Mouse (Mus musculus): ENCODE results near the gene Tas1r2.

DNA sequence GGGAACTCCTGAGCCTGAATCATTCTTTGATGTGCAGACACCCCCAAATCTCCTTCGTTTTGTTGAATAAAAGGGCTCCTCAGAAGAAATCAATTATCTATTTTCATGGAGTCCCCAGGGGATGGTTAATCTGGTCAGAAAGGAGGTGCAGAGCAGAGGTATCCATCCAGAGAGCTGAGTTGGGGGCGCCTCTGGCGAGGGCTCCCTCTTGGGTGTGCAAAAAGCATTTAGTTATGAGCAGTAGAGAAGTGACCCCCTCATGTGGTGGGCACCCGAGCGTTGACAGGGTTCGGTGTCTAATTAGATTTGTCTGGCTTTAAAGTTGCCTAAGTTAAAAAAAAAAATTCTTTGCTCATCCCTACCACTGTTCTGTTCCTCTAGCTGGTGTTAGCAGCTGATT lies 42.4 kb upstream of the Tas1r2 start:
- TF ChIP-seq POLR2A (IDR thresholded peaks at IDR 0.05; ENCODE audit: borderline replicate concordance, control insufficient read depth, low read depth, low read length) = no peak
- no peak for TF ChIP-seq CTCF (IDR thresholded peaks at IDR 0.05; ENCODE audit: control insufficient read depth, insufficient read depth, low read length)
